Mouse (Mus musculus) cerebellum, adult 9-11 months (tissue): ENCODE data around the gene Calcrl.

Experiments
- DNase-seq: peaks from one replicate; pipeline ENCODE4 v3.0.0; 2022

Calcrl gene

DNA sequence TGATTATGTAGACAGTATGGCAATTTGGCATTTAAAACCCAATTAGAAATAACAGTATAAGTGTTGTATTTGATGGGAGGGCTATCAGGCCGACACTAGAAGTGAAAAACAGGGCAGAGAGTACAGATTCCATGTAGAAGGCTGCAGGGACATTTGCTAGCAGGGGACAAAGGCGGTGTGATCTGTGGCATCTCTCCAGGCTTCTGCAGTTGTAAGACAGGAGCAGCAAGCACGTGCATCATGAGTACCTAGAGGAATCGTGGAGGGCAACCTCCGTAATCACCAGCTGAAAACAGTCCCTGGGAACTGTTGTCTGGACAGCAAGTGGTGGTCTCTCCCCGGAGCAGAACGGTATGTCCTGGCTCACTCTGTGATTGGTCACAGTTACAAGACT is 37.2 kb downstream of the Calcrl start:
- no peak for DNase-seq

DNA sequence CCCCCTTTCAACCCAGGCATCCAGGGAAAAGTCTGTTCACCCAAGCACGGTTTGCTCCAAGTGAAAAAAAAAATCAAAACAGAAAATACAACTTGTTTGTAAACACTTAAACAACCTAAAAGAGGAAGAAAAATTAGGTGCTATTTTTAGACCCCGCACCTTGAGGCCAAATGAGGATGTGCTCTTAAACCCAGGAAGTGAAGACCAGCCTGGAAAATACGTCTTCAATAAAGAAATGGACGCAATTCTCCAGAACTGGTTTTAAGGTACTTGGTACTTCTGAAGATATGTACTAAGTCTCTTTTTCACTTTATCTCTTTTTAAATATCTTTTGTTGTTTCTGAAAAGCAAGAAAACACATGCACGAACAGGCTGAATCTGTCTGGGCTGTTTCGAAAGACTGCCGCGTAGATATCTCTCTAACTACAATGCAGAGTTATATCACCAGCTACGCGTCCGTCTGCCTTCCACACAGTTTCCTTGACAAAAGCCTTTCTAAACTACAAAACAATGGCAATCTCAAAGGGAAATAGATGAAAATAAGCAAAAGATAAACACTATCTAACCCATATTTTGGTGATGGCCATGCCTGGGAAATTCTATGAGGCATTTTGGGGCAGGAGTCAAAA is 37.7 kb downstream of the Calcrl start:
- no peak for DNase-seq

DNA sequence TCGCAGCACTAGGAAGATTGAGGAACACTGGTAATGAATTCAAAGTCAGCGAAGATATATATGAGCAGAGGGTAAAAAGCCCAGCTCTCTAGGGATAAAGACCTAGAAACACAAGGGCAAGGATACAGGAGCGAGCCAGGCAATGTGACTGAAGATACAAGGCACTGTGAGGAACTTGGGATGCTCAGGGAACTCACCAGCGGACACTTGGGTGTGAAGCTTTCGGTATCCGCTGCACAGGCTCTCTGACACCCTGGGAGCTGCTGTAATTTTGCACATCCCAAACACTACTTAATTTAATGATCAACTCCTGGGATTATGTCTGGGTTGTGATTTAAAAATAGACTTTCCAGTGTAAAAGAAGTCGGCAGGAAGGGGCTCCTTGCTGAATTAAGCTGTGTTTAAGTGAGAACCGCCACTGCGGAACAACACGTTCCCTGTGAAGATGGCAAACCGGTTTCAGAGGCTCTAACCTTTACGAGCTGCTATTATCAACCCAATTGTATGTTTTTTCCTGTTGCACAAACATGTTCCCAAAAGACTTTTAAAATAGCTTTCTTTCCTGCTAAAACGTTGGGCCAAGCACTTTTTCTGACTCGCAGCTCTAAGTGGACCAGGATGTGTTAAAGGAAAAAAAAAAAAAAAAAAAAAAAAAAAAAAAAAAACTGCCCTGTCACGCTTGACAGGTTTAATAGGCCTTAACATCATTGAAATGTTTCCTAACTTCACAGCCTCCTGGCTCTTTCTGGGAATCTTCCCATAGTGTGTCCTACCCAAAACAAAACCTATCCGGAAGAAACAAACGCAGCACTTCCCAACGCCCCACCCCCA is 38.4 kb downstream of the Calcrl start:
- DNase-seq = no peak

DNA sequence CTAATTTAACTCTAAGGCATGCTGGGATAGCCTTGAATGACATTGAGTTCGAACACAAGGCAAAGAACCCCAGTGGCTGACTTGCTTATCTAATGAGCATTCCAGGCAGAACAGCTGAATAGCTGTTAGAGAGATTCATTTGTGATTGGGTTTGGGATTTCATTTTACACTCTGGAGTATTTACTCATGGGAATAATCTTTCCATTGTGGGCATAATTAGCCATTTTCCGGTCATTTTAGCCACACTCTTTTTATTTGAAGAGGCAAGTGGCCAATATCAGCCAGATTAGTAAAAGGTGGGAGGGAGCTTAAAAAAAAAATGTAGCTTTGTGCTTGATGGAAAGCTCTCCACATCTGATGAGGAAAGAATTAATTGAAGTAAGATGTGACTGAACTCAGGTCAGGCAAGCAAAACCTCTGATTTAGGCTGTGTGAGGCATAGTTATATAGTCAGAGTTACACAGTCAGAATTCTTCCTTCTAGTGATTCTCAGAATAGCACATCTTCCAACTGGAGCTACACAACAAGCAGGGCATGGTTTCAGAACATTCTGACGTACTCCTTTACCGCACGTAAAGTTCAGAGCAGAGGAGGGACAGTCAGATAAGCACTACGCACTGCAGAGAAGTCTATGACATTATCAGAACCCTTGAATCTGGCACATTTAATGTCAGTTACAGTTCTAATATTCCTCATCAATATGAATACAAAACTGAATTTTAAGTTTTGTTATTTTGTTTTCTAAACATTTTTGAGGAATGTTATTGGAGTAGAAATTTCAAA is 40.1 kb downstream of the Calcrl start:
- no peak for DNase-seq

DNA sequence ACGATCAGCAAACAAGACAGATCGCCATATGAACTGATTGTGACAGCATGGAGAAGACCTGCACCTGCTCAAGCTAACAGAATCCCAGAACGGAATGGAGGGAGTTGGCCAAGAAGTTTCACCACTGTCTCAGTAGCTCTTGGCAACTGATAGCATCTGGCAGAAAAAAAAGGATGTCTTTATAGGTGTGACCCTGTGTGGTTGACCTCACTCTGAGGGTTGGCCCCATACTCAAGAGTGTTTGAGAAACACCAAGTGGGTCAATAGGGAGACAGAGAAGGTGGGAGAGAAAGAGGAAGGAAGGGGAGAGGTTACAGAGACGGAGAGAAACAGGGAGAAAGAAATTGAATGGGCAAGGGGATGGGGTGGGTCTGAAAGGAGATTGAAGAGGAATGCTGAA is 41.4 kb downstream of the Calcrl start:
- no peak for DNase-seq

DNA sequence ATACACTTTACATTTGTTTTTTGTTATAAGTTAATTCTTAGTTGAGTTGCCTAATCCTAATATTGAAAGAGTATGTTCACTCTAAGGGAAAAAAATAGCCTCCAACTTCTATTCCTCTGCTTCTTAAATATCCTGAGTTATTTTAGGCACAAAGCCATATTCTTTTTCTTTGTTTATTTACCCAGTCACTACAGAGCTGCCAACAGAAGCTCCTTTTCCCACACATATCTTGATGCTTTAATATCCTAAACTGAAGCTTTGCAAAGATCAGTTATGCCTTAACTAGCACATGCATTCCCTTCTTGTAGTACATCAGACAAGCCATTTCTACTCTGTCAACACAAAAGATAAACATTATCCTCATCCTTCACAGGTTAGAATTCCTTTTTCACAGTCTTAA is 42.7 kb downstream of the Calcrl start:
- DNase-seq = no peak

DNA sequence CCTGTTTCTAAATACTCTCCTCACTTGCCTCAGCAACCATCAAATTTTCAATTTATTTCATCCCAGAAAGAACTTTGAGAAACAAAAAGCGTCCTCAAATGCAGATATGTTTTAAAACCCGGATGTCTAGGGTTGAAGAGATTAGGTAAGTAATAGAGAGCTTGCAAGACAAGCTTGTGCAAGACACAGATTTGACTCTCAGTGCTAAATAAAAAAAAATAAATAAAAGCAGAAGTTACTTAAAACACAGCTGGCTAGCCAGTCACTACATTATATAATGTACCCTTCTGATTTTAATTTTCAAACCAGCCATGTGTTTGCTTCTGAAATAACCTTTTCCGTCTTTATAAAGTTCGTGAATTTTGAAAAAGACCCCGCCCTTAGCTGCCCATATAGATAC is 43.2 kb downstream of the Calcrl start:
- DNase-seq = no peak

DNA sequence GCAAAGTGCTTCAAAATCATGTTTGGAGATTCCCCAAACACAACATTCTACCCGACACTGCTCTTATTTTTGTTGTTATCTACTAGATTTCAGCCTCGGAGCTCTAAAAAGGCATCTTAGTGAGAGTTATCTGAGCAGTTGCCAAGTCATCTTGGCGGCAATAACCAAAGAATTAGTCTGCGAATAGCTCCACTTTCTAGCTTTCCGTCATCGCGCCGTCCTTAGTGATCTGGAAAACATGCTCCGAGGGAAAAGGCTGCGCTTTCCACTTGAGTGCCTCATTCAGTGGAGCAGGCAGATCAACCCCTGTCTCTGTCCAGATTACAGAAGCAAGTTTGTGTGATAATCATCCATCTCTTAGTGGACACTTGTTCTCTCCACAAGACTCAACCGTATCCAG is 44.4 kb downstream of the Calcrl start:
- DNase-seq = no peak

DNA sequence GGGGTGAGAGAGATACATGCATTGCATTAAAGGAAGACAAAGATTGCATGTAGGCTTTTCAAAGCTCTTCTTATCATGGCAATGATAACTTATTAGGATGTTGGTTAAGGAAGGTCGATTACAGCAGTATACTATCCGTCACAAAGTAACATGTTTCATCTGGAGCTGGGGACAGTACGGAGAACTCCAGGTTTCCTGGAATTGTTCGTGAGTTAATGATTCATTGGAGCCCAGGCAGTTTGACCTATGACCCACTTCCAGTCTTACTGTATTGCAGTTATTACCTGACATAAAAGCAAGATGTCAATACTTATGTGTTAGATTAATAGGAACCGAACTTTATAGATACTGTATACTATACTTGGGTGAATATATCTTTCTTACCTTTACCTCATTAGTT is 46.5 kb downstream of the Calcrl start:
- no peak for DNase-seq

DNA sequence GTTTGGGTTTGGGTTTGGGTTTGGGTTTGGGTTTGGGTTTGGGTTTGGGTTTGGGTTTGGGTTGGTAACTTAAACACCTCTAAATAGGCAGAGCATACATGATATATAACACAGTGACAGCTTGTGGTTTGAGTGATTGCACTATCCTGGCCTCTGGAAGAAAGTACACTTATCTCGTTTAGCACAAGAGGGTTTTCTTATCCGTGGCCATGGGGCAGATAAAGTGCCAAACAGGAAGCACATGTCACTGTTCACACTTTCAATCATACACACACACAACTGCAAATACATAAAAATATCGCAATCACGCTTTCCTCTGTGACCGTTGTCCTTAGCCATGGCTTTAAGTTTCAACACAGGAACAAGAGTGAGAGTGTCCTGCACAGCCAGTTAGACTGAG is 56.0 kb downstream of the Calcrl start:
- DNase-seq = no peak

DNA sequence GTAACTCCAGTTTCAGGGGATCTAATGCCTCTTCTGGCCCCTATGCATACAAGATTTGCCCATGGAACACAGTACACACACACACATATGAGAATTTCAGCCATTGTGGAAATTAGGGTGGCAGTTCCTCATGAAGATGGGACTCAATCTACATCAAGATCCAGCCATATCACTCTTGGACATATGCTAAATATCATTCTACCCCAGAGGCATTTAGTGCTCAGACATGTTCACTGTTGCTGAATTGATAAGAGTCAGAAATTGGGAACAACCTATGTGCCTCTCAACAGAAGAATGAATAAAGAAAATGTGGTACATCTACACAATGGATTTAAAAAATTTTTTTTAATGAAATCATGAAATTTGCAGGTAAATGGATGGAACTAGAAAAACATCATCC is 58.5 kb downstream of the Calcrl start:
- DNase-seq = no peak

DNA sequence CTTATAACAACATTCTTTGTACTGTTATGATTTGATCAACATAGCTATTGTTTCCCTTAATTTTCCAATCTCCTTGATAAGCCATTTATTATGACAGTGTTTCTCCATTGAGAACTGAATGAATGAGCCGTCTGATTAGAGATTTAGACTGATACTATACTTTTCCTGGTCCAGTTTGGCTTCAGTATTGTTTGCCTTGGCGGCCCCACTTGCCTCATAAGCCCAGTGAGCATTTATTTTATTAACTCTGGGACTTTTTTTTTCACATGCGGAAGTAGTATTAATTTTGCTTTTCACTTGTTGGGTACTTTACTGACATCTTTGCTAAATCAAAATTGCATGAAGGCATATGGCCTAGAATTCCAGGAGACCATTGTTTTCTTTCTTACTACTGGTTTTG is 59.9 kb downstream of the Calcrl start:
- DNase-seq = no peak

DNA sequence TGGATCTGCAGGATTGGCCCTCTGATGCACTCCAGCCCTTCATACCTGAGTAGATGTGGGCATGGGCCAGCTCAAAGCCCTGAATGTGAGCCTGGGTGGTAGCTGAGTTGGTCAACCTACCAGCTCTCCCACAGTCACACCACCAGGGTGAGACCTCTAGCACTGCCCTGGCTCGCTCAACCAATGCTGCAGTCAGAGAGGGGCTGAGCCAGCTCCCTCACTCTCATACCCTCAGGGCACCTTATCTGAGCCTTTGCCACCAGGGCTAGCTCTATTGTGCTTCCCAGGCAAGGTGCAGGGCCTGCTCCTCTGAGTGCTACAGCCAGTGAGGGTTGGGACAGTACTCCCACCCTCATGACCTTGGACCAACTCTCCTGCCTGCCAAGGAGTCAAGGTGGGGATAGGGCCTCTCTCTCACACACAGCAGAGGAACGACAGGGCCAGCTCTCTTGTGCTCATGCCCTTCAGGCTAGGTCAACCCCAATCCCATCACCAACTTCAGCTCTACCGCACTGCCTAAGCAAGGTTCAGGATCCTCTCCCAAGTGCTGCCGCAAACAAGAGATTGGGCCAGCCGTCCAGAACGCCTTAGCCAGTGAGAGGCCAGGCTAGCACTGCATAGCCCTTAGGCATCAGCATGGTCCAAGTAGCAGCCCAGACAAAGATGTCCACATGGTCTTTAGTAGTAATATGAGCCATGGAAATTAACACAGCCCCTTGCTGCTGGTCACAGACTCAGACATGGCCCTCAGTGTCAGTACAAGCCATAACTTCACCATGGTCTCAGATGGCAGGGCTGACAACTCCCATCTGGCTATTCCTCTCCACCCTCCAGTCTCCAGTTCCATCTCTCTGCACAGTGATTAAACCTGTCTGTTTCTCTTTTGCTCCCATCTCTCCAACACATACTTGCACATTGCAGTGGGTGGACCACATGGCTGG is 62.2 kb downstream of the Calcrl start:
- no peak for DNase-seq

DNA sequence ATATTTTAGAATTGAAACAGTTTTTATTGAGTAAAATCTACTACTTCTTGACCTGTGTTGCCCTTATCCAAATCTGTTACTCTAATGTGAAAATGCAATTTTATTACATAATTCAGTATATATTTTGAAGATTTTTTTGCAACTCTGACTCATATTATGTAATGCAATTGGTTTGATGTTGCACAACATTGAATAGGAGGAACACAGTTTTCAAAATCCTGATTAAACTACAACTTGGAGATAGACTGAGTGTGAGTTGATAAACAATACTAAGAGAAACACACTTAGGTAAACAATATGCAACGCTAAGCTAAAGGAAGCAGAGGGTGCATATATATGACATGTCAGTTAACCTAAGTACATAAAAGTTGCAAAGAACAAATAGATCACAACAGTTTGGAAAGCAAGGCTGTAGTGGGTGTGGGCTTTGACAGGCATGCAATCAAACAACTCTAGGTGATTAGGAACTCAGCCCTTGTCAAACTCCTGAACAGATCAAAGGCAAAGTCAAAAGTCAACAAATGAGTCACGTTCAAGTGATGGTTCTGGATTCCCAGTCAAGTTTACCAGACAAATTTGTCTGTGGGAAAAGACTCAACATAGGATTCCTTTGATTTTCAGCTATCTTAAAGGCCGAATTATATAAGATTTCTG is 66.4 kb downstream of the Calcrl start:
- no peak for DNase-seq

DNA sequence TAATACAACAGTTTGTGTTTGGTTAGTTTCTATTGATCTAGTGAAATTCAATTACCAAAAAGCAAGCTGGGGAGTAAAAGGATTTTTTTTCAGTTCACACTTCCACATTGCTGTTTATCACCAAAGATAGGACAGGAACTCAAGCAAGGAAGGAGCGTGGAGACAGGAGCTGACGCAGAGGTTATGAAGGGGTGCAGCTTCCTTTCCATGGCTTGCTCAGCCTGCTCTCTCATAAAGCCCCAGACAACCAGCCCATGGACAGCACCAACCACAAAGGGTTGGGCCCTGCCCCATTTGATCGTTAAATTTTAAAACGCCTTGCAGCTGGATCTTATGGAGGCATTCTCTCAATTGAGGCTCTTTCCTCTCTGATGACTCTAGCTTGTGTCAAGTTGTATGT is 69.9 kb downstream of the Calcrl start:
- DNase-seq = no peak

DNA sequence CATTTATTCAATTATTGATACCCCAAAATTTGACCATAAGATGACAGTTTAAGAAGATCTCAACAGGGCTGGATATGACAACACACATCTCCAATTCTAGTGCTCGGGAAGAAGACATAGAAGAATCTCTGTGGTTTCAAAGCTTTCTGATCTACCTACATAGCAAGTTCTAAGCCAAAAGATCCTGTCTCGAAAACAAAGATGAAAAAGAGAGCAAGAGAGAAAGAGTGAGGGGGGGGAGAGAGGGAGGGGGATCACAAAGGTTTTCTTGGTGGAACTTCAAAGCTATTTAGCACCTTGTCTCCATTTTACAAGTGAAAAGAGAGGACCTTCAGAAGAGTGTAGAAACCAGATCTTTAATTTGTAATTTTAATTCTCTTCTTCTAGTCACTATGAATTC is 77.8 kb downstream of the Calcrl start:
- no peak for DNase-seq

DNA sequence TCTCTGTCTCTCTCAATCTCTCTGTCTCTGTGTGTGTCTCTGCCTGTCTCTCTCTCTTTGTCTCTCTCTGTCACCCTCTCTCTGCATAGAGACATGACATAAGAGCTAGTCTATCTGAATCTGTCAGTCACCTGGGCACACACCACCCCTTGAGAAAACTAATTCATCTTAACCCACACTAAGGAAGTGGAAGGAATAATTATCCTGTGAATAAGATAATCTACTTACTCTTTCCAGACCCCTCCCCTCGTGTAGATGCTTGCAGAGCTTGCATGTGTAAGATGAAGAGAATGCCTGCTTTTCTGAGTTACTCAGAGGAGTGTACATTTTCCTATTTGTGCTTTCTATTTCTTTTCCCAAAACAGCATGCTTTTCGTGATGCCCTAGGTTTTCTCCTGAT is 81.5 kb downstream of the Calcrl start:
- DNase-seq = no peak

DNA sequence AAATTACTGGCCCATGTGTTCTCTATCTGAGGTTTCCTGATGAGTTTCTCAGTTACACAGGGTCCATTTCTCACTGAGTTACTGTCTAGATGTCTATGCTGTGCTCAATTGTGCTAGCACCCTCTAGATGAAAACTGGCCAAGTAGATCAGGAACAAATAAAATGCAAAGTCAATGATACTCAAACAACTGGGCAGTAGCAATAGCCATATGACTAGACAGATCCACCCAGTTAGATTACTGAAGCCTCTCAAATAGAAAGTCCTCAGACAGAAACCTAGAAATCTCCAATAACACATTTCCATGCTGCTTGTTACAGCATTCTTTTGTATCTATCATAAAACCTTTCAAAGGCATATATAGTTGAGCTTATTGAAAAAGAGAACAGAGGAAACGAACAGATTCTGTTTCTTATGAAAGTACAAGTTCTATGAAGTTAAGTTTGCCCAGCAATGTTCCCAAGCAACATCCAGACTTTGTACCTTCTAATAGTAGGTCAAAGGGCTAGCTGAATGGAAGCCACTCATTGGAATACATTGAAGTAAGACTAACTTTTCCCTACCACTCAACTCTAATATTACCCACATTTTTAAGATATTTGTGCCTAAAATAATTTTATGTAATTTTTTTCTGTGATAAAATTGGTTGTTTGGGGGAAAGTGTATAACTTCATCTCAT is 87.3 kb downstream of the Calcrl start:
- DNase-seq = no peak

DNA sequence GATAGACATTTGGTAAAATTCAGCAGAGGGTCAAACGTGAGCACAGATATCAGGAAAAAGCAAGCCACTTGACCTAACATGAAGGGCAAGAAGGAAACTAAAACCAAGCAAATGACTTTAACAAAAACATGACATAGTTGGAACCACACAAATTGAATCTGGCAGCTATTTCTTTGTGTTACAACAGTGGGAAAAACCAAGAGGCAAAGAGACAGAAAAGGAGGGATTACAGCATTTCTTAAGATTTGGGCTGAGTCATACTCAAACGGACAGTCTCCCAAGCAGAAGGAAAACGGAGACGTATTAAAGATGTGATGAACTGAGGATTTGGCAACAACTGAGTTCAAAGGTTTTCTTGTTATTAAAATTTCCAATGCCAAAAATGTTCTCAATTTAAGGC is 88.9 kb downstream of the Calcrl start:
- DNase-seq = no peak

DNA sequence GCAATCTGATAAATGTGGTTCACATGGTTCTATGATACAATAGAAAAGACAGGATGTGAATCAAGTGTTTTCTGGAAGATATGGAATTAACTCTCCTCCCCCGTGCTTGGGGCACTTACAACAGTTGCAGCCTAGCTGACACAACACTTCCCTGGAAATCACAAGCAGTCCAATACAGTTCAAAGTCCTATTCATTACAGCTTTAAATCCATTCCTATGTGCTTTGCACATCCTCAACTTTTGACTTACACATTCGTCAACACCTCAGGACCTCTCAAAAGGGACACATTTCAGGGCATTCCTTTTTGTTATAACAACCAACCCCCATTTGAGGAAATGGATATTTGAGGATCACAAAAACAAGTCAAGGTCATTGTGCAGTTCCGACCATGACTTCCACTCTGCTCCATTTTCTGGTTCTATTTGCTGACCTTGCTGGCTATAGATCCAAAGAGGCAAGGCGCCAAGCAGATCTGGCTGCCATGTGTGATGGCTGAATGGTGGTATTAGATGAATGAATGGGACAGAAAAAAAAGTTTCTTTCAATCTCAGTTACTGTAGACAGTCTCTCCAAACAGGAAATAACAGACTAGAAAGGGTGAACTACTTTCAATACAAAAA is 108.9 kb downstream of the Calcrl start:
- no peak for DNase-seq

DNA sequence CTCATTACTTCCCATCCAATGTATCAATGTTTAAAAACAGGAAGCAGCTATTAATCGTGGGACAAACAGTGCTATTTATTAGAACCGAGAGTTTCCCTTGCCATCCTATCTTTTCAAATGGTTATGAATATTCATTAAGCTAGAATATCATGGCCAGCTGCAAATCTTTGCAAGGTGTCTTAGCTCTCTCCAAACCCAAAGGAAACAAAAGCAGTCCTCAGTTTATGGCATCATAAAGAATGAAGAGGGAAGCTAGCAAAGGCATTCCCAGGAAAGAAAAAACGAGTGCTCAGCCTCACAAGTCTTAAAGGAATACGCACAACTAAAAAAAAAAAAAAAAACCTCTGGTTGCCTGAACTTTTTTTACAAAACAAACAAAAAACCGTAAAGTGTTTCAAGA is 128.7 kb downstream of the Calcrl start:
- no peak for DNase-seq
